Mouse (Mus musculus) heart, adult 8-10 months (tissue): ENCODE measurements around the gene Ccdc28b. TPM values are rescaled to one million over a fixed set of nuclear protein-coding genes. Genes with fewer than 3 reads are reported as not detected.

Experiments used
- DNase-seq: peaks from one replicate; pipeline ENCODE4 v3.0.0; 2022; ENCODE audit warnings: low spot score
- total RNA-seq, 4 experiments: library from RNA; stranded (reverse); gene quantifications; 2 replicates each; pipeline ENCODE4 v1.2.4; 2022

The Ccdc28b gene
- total RNA-seq, 4 experiments from 2014 or later, result 11.9 to 20.3 (median 14.6) TPM

- DNase-seq, result peak; percentile 82
Measured at GRCm38 (mm10) chr4:129584884-129585608, 38.7 kb downstream of the Ccdc28b start.

GRCm38 (mm10) chr4:129584370-129584769 is 39.4 kb downstream of the Ccdc28b start:
- DNase-seq, result no peak

DNA sequence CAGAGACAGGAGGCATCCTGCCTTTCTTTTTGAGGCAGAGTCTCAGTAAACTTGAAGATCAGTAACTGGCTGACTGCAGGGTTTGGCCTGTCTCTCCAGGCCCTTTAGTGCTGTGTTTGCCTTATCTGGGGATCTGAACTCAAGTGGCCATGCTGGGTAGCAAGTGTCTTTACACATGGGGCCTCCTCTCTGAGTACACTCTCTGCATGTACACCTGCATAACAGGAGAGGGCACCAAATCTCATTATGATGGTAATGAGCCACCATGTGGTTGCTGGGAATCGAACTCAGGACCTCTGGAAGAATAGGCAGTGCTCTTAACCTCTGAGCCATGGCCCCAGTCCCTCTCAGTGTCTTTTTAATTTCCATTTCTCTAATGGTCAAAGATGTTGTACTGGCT is 41.5 kb downstream of the Ccdc28b start:
- DNase-seq, result no peak

DNA sequence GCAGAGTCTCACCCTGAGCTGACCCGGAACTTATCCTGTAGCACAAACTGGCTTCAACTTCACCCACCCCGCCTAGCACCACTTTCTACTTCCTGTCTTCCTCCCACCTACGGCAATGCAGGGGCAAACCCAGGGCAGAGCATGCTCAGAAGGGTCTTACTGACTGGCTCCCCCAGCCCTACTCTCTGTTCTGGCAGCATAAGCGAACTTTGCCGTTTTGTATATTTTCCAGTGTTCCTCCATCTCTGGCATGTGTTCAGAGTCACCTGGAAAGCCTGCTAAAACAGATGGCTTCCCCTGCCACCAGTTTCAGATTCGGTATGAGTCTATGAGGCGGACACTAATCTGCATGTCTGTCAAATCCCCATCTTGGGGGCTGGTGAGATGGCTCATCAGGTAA is 43.4 kb downstream of the Ccdc28b start:
- DNase-seq, result no peak

DNA sequence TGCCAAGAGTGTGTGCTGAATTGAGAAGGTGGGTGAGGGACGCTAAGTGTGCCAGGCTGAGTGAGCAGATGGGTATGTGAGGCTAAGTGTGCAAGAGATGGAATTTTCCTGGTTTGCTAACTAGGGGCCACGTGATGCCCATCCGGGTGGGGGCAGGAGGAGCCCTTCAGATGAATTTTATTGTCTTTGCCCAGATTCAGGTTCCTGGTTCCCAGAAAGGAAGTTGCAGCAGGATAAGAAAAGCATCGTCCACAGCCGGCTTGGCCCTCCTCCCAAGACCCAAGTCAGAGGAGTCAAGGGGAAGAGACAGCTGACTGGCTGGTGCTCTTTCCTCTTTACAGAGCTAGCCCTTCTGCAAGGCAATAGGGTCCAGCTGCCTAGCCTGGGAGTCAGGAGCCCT is 45.3 kb downstream of the Ccdc28b start, which contains the start of gene Fam167b:
TSS of gene Fam167b (minus strand) at position 84 of the 400 bp plus-strand sequence.
- peak; percentile 51 for DNase-seq

- DNase-seq, result no peak
Measured at GRCm38 (mm10) chr4:129577688-129578087, 46.1 kb downstream of the Ccdc28b start.

- peak; percentile 61 for DNase-seq
Measured at GRCm38 (mm10) chr4:129576863-129577491, 46.8 kb downstream of the Ccdc28b start.

GRCm38 (mm10) chr4:129575171-129575844 is 48.4 kb downstream of the Ccdc28b start:
- DNase-seq, result no peak

- no peak for DNase-seq
Measured at GRCm38 (mm10) chr4:129573430-129573829, 50.3 kb downstream of the Ccdc28b start, which contains the start of gene Lck. Lck (minus strand) TSS chr4:129573641.

- DNase-seq, result no peak
Measured at GRCm38 (mm10) chr4:129573093-129573370, 50.7 kb downstream of the Ccdc28b start.

DNA sequence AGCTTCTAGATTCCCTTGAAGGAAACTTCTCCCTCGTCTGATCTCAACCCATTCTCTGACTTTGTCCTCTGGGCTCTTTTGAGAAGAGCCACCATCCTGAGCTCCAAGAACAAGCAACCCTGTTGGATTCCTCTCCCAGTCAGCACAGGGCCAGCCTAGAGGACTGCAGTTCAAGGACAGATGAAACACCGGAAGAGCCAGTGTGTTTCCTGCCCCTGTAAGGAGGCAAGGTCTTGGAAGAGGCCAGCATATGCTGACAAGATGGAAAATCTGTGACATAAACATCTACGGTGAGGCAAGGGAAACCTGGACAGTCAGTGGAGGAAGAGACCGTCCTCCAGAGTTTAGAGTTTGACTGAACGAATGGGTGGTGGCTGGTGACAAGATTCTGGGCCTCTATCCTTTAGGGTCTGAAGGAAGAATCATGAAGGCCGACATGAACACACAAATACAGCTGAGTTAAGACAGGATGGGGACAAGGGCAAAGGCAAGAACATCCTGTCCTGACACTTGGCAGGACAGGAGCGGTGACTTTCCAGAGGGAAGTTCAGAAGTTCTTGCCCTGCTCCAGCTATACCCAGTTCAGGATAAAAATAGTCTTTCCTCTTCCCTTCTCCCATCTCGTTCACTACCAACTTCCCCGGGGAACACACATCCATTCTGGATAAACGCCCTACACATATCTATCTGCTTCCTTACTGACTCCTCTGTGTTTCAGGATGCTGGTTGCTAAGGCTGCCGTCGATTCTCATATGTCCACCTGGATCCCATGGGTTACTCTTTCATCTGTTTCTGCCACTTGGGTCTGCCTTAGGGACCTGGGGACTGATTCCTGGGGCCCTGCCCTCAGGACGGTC is 51.3 kb downstream of the Ccdc28b start:
- no peak for DNase-seq

DNA sequence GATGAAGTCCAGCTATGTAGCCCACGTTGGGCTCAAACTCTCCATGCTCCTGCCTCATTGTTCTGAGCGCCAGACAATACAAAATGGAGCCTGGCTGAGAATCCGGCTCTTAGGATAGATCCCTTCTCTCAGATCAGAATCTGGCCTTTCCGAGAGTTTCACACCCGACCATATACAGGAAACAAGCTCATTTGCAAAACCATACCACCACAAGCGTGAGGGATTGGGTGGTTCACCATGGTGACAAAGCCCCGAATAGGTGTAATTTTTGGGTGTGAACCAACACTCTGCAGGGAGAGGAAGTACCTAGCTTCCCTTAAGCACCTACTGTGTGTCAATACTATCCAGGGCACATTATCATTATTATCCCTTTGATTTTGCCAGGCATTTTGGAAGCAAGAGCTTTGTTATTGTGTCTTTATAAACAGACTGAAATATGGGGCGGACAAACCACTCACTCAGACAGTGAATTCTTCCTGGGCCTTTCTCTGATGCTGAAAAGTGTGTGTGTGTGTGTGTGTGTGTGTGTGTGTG is 52.1 kb downstream of the Ccdc28b start:
- no peak for DNase-seq

DNA sequence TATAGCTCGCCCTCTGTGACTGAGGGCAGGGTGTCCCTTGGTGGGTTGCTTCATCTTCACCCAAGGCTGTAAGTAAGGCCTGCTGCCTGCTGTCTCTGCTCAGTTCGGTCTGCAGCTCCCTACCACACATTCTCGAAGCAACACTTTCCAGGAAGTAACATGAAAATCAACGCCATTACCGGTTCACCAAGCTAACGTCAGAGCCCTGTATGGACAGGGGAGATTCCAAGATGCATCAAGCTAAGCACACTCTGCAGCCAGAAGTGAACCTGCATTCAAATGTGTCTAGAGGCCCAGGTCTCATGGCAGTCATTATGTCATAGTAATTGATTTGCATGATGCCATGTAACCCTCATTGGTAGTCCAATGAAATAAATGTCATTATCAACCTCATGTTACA is 53.7 kb downstream of the Ccdc28b start:
- DNase-seq, result no peak

Other genes starting within 250 kb of the Ccdc28b start
- 1 to 10 TPM; 2.1 to 3.7 (median 3.1) TPM for gene Zbtb8a, start 245.8 kb downstream of the Ccdc28b start, total RNA-seq
- under 1 TPM; 0.09 to 0.14 (median 0.09) TPM for gene Zbtb8b, start 183.1 kb downstream of the Ccdc28b start, total RNA-seq
- 10 to 100 TPM; 50.3 to 54.6 (median 53.3) TPM for gene Bsdc1, start 162.4 kb downstream of the Ccdc28b start, total RNA-seq
- gene Tssk3, start 132.9 kb downstream of the Ccdc28b start, total RNA-seq, result not detected
- not detected for gene Fam229a, start 132.8 kb downstream of the Ccdc28b start, total RNA-seq
- gene Marcksl1, start 110.4 kb downstream of the Ccdc28b start, total RNA-seq, result 1 to 10 TPM; 2.3 to 3.3 (median 3.2) TPM
- 10 to 100 TPM; 11.4 to 15.0 (median 12.8) TPM for gene Hdac1, start 81.2 kb downstream of the Ccdc28b start, total RNA-seq
- gene Lck, start 50.3 kb downstream of the Ccdc28b start, total RNA-seq, result 1 to 10 TPM in 1 of 4 experiments, under 1 TPM in 2, not detected in 1; 0.14 to 1.3 (median 0.53) TPM
- under 1 TPM in 2 of 4 experiments, not detected in 2; 0.35 to 0.55 TPM for gene Fam167b, start 45.4 kb downstream of the Ccdc28b start, total RNA-seq
- 100 to 1,000 TPM; 118 to 136 (median 130) TPM for gene Eif3i, start 23.3 kb downstream of the Ccdc28b start, total RNA-seq
- 10 to 100 TPM; 40.4 to 44.9 (median 42.0) TPM for gene Tmem234, start 23.3 kb downstream of the Ccdc28b start, total RNA-seq
- 1 to 10 TPM in 2 of 4 experiments, under 1 TPM in 2; 0.32 to 1.2 (median 0.82) TPM for gene Dcdc2b, start 9.7 kb downstream of the Ccdc28b start, total RNA-seq
- 10 to 100 TPM; 14.6 to 22.9 (median 19.0) TPM for gene Iqcc, start 4.8 kb downstream of the Ccdc28b start, total RNA-seq
- 10 to 100 TPM; 23.2 to 30.1 (median 25.8) TPM for gene Txlna, start 17.1 kb upstream of the Ccdc28b start, total RNA-seq
- 10 to 100 TPM; 59.7 to 77.9 (median 72.2) TPM for gene Kpna6, start 48.8 kb upstream of the Ccdc28b start, total RNA-seq
- gene Tmem39b, start 72.9 kb upstream of the Ccdc28b start, total RNA-seq, result 1 to 10 TPM; 3.8 to 5.7 (median 5.3) TPM
- 10 to 100 TPM; 33.9 to 38.6 (median 37.7) TPM for gene Khdrbs1, start 118.4 kb upstream of the Ccdc28b start, total RNA-seq
- 100 to 1,000 TPM; 196 to 239 (median 228) TPM for gene Ptp4a2, start 187.3 kb upstream of the Ccdc28b start, total RNA-seq